Mouse (Mus musculus) kidney, adult 2 months (tissue): Measurements from ENCODE around the gene Ndufaf2.

Experiments
- CTCF ChIP-seq: fragments of 200-500 bp; conservative IDR thresholded peaks from 2 replicates; pipeline ENCODE4 v1.5.1; 2011; ENCODE audit warnings: low read depth, mild to moderate bottlenecking, control low read depth, low read length, moderate library complexity, mixed read lengths; ENCODE audit not compliant: insufficient read depth, insufficient read length
- POLR2A ChIP-seq: fragments of 200-500 bp; IDR thresholded peaks from one replicate; pipeline ENCODE4 v1.6.1; 2011; ENCODE audit warnings: low read depth, low read length, control low read depth

DNA sequence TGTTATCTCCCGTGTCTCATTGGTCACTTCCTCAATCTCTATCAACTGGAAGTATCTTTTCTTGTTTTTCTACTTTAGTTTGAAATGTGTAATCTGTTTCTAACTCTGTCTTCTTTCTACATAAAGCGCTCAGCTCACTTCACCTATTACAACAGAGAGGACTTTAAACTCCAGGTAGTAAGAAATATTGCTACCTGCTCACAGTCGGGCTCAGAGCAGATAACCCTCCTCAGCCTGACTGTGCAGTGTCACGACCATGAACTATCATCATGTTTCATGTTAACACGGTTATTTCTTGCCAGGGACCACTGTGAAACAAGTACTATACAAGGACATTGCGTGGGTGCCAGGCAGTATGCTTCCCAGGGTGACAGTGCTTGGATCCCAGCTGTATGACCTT, 141.1 kb downstream of the Ndufaf2 start:
- TF ChIP-seq POLR2A (no peak), CTCF (no peak)
